Mouse (Mus musculus): ENCODE data around the gene Arhgef15. TPM values are rescaled to one million over a fixed set of nuclear protein-coding genes. Genes with fewer than 3 reads are reported as not detected.
"Not testable (repeated sequence)": the region's sequence is repeated elsewhere in the genome, so short reads cannot be mapped to it uniquely, and the experiment has no call there.

The Arhgef15 gene
- total RNA-seq, 1 experiment = 2.5 TPM

GRCm38 (mm10) chr11:68975601-68976000 lies 18.3 kb upstream of the Arhgef15 start:
- in situ Hi-C loops (cut with MboI; ENCODE audit: low sequenced_read_pairs in 2 of 2, unreplicated experiment in 2 of 2) = no loop called here
- Histone ChIP-seq H3K9me3 (ENCODE audit: control insufficient read depth, insufficient read depth, low read depth, low read length) (no peaks in the 10 kb centered on the region), H3K36me3 (ENCODE audit: control insufficient read depth, insufficient read depth, low read length, poor library complexity, severe bottlenecking) (0 out of 2 replicates have a peak, but pooled peaks cover 3% of the 10 kb centered on the region), H3K9ac (ENCODE audit: insufficient read depth, low read depth, low read length, poor library complexity, severe bottlenecking) (no peak overlapping the region), H3K27ac (ENCODE audit: insufficient read depth, low read depth, low read length, poor library complexity, severe bottlenecking) (no peak overlapping the region), H3K4me3 (ENCODE audit: insufficient read depth in 1 of 2, low read depth in 1 of 2, low read length in 2 of 2, poor library complexity in 1 of 2, severe bottlenecking in 1 of 2) (no peak overlapping the region), H3K4me1 (ENCODE audit: control insufficient read depth in 2 of 2, insufficient read depth in 2 of 2, low read length in 2 of 2, poor library complexity in 1 of 2) (peaks cover 0 to 12% of the 10 kb centered on the region in 2 experiments; a peak in 3 of 4 replicates)
- TF ChIP-seq ZNF384 (IDR thresholded peaks at IDR 0.05; ENCODE audit: low read depth, low read length) = no peak
- TF ChIP-seq CHD2 (IDR thresholded peaks at IDR 0.05; ENCODE audit: low read depth, low read length) = no peak
- TF ChIP-seq MAFK (IDR thresholded peaks at IDR 0.05; ENCODE audit: insufficient read depth, low read depth, low read length) = no peak
- TF ChIP-seq HCFC1 (IDR thresholded peaks at IDR 0.05; ENCODE audit: borderline replicate concordance, insufficient read depth, low read length) = no peak
- TF ChIP-seq ZC3H11A (IDR thresholded peaks at IDR 0.05; ENCODE audit: borderline replicate concordance, low read depth, low read length) = no peak
- no peak for DNase-seq (ENCODE audit: low read depth, low spot score)

- H3K27ac ChIP-seq (ENCODE audit: insufficient read depth, low read depth, low read length, poor library complexity, severe bottlenecking) = no peak within 1 kb of the TSS
- no peak within 1 kb of the TSS; the same call in 1 of the 2 replicates for H3K9ac ChIP-seq (ENCODE audit: insufficient read depth, low read depth, low read length, poor library complexity, severe bottlenecking)
- DNase-seq (ENCODE audit: low read depth, low spot score) = no peak
- in situ Hi-C loops (cut with MboI; ENCODE audit: low sequenced_read_pairs in 2 of 2, unreplicated experiment in 2 of 2) = no loop called here
- 0 out of 2 replicates have a peak, but pooled peaks cover 3% of the 10 kb centered on the region for H3K36me3 ChIP-seq (ENCODE audit: control insufficient read depth, insufficient read depth, low read length, poor library complexity, severe bottlenecking)
- no peak for TF ChIP-seq CHD2 (IDR thresholded peaks at IDR 0.05; ENCODE audit: low read depth, low read length)
- no peak for TF ChIP-seq MAFK (IDR thresholded peaks at IDR 0.05; ENCODE audit: insufficient read depth, low read depth, low read length)
- TF ChIP-seq ZNF384 (IDR thresholded peaks at IDR 0.05; ENCODE audit: low read depth, low read length) = no peak
- no peak for TF ChIP-seq ZC3H11A (IDR thresholded peaks at IDR 0.05; ENCODE audit: borderline replicate concordance, low read depth, low read length)
- no peak for TF ChIP-seq HCFC1 (IDR thresholded peaks at IDR 0.05; ENCODE audit: borderline replicate concordance, insufficient read depth, low read length)
- peaks cover 0 to 12% of the 10 kb centered on the region in 2 experiments; a peak in 3 of 4 replicates for H3K4me1 ChIP-seq (ENCODE audit: control insufficient read depth in 2 of 2, insufficient read depth in 2 of 2, low read length in 2 of 2, poor library complexity in 1 of 2)
- H3K9me3 ChIP-seq (ENCODE audit: control insufficient read depth, insufficient read depth, low read depth, low read length) = no peaks in the 10 kb centered on the region
- H3K4me3 ChIP-seq (ENCODE audit: insufficient read depth in 1 of 2, low read depth in 1 of 2, low read length in 2 of 2, poor library complexity in 1 of 2, severe bottlenecking in 1 of 2) = peak within 1 kb of the TSS in 1 of 2 experiments; percentile 75; a peak in 2 of 4 replicates
Observed at GRCm38 (mm10) chr11:68975085-68975484, 17.8 kb upstream of the Arhgef15 start, which contains the start of gene Rangrf. Gene Rangrf (minus strand): TSS chr11:68975185.

GRCm38 (mm10) chr11:68974059-68974450 lies 16.8 kb upstream of the Arhgef15 start:
- no peak overlapping the region for H3K27ac ChIP-seq (ENCODE audit: insufficient read depth, low read depth, low read length, poor library complexity, severe bottlenecking)
- peaks cover 0 to 12% of the 10 kb centered on the region in 2 experiments; a peak in 3 of 4 replicates for H3K4me1 ChIP-seq (ENCODE audit: control insufficient read depth in 2 of 2, insufficient read depth in 2 of 2, low read length in 2 of 2, poor library complexity in 1 of 2)
- DNase-seq (ENCODE audit: low read depth, low spot score) = no peak
- 0 out of 2 replicates have a peak, but pooled peaks cover 6% of the 10 kb centered on the region for H3K36me3 ChIP-seq (ENCODE audit: control insufficient read depth, insufficient read depth, low read length, poor library complexity, severe bottlenecking)
- peak overlapping the region; percentile 49; the same call in 1 of the 2 replicates for H3K9ac ChIP-seq (ENCODE audit: insufficient read depth, low read depth, low read length, poor library complexity, severe bottlenecking)
- peak overlapping the region; percentile 75 to 76; a peak in 3 of 4 replicates for H3K4me3 ChIP-seq (ENCODE audit: insufficient read depth in 1 of 2, low read depth in 1 of 2, low read length in 2 of 2, poor library complexity in 1 of 2, severe bottlenecking in 1 of 2)
- TF ChIP-seq ZC3H11A (IDR thresholded peaks at IDR 0.05; ENCODE audit: borderline replicate concordance, low read depth, low read length) (no peak), HCFC1 (IDR thresholded peaks at IDR 0.05; ENCODE audit: borderline replicate concordance, insufficient read depth, low read length) (no peak), CHD2 (IDR thresholded peaks at IDR 0.05; ENCODE audit: low read depth, low read length) (no peak), MAFK (IDR thresholded peaks at IDR 0.05; ENCODE audit: insufficient read depth, low read depth, low read length) (no peak), ZNF384 (IDR thresholded peaks at IDR 0.05; ENCODE audit: low read depth, low read length) (no peak)
- no peaks in the 10 kb centered on the region for H3K9me3 ChIP-seq (ENCODE audit: control insufficient read depth, insufficient read depth, low read depth, low read length)
- in situ Hi-C loops (cut with MboI; ENCODE audit: low sequenced_read_pairs in 2 of 2, unreplicated experiment in 2 of 2) = no loop called here

- Histone ChIP-seq H3K4me3 (ENCODE audit: insufficient read depth in 1 of 2, low read depth in 1 of 2, low read length in 2 of 2, poor library complexity in 1 of 2, severe bottlenecking in 1 of 2) (peak overlapping the region; percentile 75 to 76), H3K9ac (ENCODE audit: insufficient read depth, low read depth, low read length, poor library complexity, severe bottlenecking) (peak overlapping the region; percentile 82), H3K27ac (ENCODE audit: insufficient read depth, low read depth, low read length, poor library complexity, severe bottlenecking) (0 out of 2 replicates have a peak overlapping the region, but pooled peaks have one; percentile 42), H3K4me1 (ENCODE audit: control insufficient read depth in 2 of 2, insufficient read depth in 2 of 2, low read length in 2 of 2, poor library complexity in 1 of 2) (peaks cover 0 to 14% of the 10 kb centered on the region in 2 experiments; a peak in 3 of 4 replicates)
- H3K9me3 ChIP-seq (ENCODE audit: control insufficient read depth, insufficient read depth, low read depth, low read length); in situ Hi-C loops (cut with MboI; ENCODE audit: low sequenced_read_pairs in 2 of 2, unreplicated experiment in 2 of 2); H3K36me3 ChIP-seq (ENCODE audit: control insufficient read depth, insufficient read depth, low read length, poor library complexity, severe bottlenecking): not testable (repeated sequence)
- peak; percentile 94 for DNase-seq (ENCODE audit: low read depth, low spot score)
Observed at GRCm38 (mm10) chr11:68973250-68974058, 16.2 kb upstream of the Arhgef15 start.
